ENCODE assay signal across 26 mouse cellular contexts in the genomic region with DNA sequence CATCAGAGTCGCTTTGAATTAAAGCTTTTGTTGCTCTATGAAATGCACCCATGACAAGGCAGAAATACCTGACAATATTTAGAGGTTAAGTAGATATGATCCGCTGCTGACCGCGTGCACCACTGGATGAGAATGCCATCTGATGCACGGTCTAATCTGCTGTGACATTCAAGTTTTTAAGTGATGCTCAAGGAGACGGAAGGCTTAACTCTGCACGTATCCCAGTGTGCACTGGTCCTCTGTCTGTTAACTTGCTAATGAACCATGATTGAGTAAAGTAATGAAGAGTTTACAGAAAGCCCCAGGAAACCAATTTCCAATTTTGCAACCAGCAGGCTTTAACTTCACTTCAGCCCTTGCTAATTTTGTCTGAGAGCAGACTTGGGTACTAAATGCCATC.
DNase-seq lines count a peak whose midpoint lies in the region; ATAC-seq and TF ChIP-seq lines count a peak whose summit lies in the region.
"Had no signal": no experiment of that assay in that cellular context is flagged by ENCODE, and none has a peak within 500 bp of the region (broad histone marks: within the 10 kb centered on the region; RNA-seq: fewer than 3 reads in every experiment).

No protein-coding gene starts in this region.

- no peak overlapping the region for H3K4me3 ChIP-seq in midbrain, embryonic 11.5 days (ENCODE audit: low read depth, low read length)
- H3K4me3 ChIP-seq in midbrain, embryonic 10.5 days: no peak overlapping the region
- no peak overlapping the region for H3K4me3 ChIP-seq in hindbrain, postnatal 0 days (ENCODE audit: low read length)
- H3K4me3 ChIP-seq: embryonic facial prominence, embryonic 15.5 days; gastrocnemius, adult 2 months; heart, embryonic 12.5 days; left cerebral cortex, adult 2 months; neural tube, embryonic 12.5 days; stomach, embryonic 15.5 days had no signal

- peak; percentile 52 for ATAC-seq in midbrain, embryonic 11.5 days (ENCODE audit: low FRiP score)
- ATAC-seq in hindbrain, postnatal 0 days: peak; percentile 76
- ATAC-seq: lung, postnatal 0 days had no signal

- H3K9me3 ChIP-seq in midbrain, embryonic 11.5 days (ENCODE audit: control insufficient read depth, low read length): no peaks in the 10 kb centered on the region
- H3K9me3 ChIP-seq in midbrain, embryonic 10.5 days (replicated peaks): no peaks in the 10 kb centered on the region
- H3K9me3 ChIP-seq in hindbrain, postnatal 0 days (ENCODE audit: low read length): no peaks in the 10 kb centered on the region
- H3K9me3 ChIP-seq: embryonic facial prominence, embryonic 15.5 days; G1E; heart, embryonic 12.5 days; neural tube, embryonic 12.5 days; stomach, embryonic 15.5 days had no signal

- no peak overlapping the region for H3K27ac ChIP-seq in midbrain, embryonic 11.5 days (ENCODE audit: low read depth, low read length)
- no peak overlapping the region for H3K27ac ChIP-seq in midbrain, embryonic 10.5 days (replicated peaks)
- no peak overlapping the region for H3K27ac ChIP-seq in hindbrain, postnatal 0 days
- H3K27ac ChIP-seq: embryonic facial prominence, embryonic 15.5 days; gastrocnemius, adult 2 months; left cerebral cortex, adult 2 months; neural tube, embryonic 12.5 days; stomach, embryonic 15.5 days had no signal

- peak; percentile 8 for DNase-seq in embryo, embryonic 10.5 days (ENCODE audit: low spot score)
- no peak for DNase-seq in embryo, embryonic 11 days
- peak; percentile 86 for DNase-seq in midbrain, embryonic 11.5 days (ENCODE audit: low spot score, missing footprints)
- no peak for DNase-seq in midbrain, embryonic 10.5 days (ENCODE audit: low spot score)
- DNase-seq in hindbrain, postnatal 0 days (ENCODE audit: low spot score): peak; percentile 69
- DNase-seq in retina, embryonic 14.5 days (ENCODE audit: low spot score): peak; percentile 81
- no peak for DNase-seq in thymus, postnatal 36 days
- DNase-seq in thymus, postnatal 4 days: no peak
- DNase-seq: adrenal gland, postnatal 14 days; cerebellum, adult 11-12 months; cerebellum, postnatal 25 days; gastrocnemius, adult 2 months; heart, postnatal 14 days; kidney, adult 8-10 months; kidney, postnatal 36 days; left cerebral cortex, postnatal 4 days; liver; right cerebral cortex, postnatal 14 days; thymus, adult 18-20 months had no signal

- peaks cover 6% of the 10 kb centered on the region; the same call in 1 of the 2 replicates for H3K4me1 ChIP-seq in midbrain, embryonic 11.5 days (ENCODE audit: control insufficient read depth, insufficient read depth, low read length)
- H3K4me1 ChIP-seq in midbrain, embryonic 10.5 days: peaks cover 23% of the 10 kb centered on the region
- no peaks in the 10 kb centered on the region for H3K4me1 ChIP-seq in hindbrain, postnatal 0 days (ENCODE audit: insufficient read depth, low read length)
- H3K4me1 ChIP-seq: embryonic facial prominence, embryonic 15.5 days; heart, embryonic 12.5 days; neural tube, embryonic 12.5 days; stomach, embryonic 15.5 days had no signal

- H3K9ac ChIP-seq in midbrain, embryonic 11.5 days (ENCODE audit: low read length): no peak overlapping the region
- no peak overlapping the region for H3K9ac ChIP-seq in hindbrain, postnatal 0 days (replicated peaks; ENCODE audit: low read length)
- H3K9ac ChIP-seq: embryonic facial prominence, embryonic 15.5 days; heart, embryonic 12.5 days; neural tube, embryonic 12.5 days; stomach, embryonic 15.5 days had no signal

- H3K4me2 ChIP-seq in midbrain, embryonic 11.5 days: no peak overlapping the region
- no peak overlapping the region for H3K4me2 ChIP-seq in hindbrain, postnatal 0 days (ENCODE audit: low read depth, low read length)
- H3K4me2 ChIP-seq: embryonic facial prominence, embryonic 15.5 days; heart, embryonic 12.5 days; neural tube, embryonic 12.5 days; stomach, embryonic 15.5 days had no signal

- H3K36me3 ChIP-seq in midbrain, embryonic 11.5 days (ENCODE audit: control insufficient read depth, insufficient read depth, low read length): no peaks in the 10 kb centered on the region
- H3K36me3 ChIP-seq in midbrain, embryonic 10.5 days: no peaks in the 10 kb centered on the region
- H3K36me3 ChIP-seq in hindbrain, postnatal 0 days (ENCODE audit: insufficient read depth, low read length): no peaks in the 10 kb centered on the region
- H3K36me3 ChIP-seq: embryonic facial prominence, embryonic 15.5 days; G1E; heart, embryonic 12.5 days; neural tube, embryonic 12.5 days; stomach, embryonic 15.5 days had no signal

- no peak for TF ChIP-seq CTCF in hindbrain, postnatal 0 days (IDR thresholded peaks at IDR 0.05; ENCODE audit: low read depth)

- no peaks in the 10 kb centered on the region for H3K27me3 ChIP-seq in midbrain, embryonic 11.5 days (ENCODE audit: control insufficient read depth, insufficient read depth, low read length)
- peaks cover 22% of the 10 kb centered on the region for H3K27me3 ChIP-seq in midbrain, embryonic 10.5 days (ENCODE audit: low read depth, poor library complexity, severe bottlenecking)
- no peaks in the 10 kb centered on the region for H3K27me3 ChIP-seq in hindbrain, postnatal 0 days (ENCODE audit: insufficient read depth, low read length)
- H3K27me3 ChIP-seq: embryonic facial prominence, embryonic 15.5 days; heart, embryonic 12.5 days; neural tube, embryonic 12.5 days; stomach, embryonic 15.5 days had no signal

- WGBS in midbrain, embryonic 11.5 days: 29% methylated on average over 7 of the region's 7 CpGs
- 41% methylated on average over 7 of the region's 7 CpGs for WGBS in midbrain, embryonic 10.5 days
- 39% methylated on average over 7 of the region's 7 CpGs for WGBS in hindbrain, postnatal 0 days

Comparison
In these comparisons a context has a peak if more than half of its experiments do, and no peak if none do; other contexts are left out.
1. DNase-seq: peak in embryo, embryonic 10.5 days (single experiment), midbrain, embryonic 11.5 days (single experiment), hindbrain, postnatal 0 days (single experiment) and retina, embryonic 14.5 days (single experiment); none in embryo, embryonic 11 days (single experiment), midbrain, embryonic 10.5 days (single experiment), thymus, postnatal 36 days (0 of 2) and thymus, postnatal 4 days (single experiment).